Mouse (Mus musculus) layer of hippocampus, adult 9-10 months (tissue): Measurements from ENCODE around the gene Tcf7l1.
"Not testable (repeated sequence)": the region's sequence is repeated elsewhere in the genome, so short reads cannot be mapped to it uniquely, and the experiment has no call there.

ENCODE experiments used
- DNase-seq: peaks from one replicate; pipeline ENCODE4 v3.0.0; 2022; ENCODE audit warnings: low spot score

Gene Tcf7l1

GRCm38 (mm10) chr6:72788892-72789699 lies at the start of gene Tcf7l1:
TSS of gene Tcf7l1 (minus strand) at chr6:72789254.
- DNase-seq = peak; percentile 78

GRCm38 (mm10) chr6:72837756-72838155 lies 48.7 kb upstream of the Tcf7l1 start:
- DNase-seq = no peak

GRCm38 (mm10) chr6:72834518-72834917 lies 45.5 kb upstream of the Tcf7l1 start:
- no peak for DNase-seq

DNA sequence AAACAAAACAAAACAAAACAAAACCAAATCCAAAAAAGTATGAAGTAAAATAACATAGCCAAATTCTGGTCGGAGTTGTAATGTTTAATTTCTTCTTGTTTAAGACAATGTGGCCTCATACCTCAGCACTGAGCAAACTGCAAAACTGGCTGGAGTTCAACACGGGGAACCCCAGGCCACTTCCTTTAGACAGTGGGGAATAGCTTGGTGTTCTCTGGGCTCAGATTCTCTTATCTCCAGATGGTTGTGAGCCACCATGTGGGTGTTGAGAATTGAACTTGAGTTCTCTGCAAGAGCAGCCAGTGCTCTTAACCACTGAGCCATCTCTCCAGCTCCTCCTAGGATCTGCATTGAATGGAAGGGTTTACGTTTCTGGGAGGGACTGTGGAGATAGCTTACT lies 42.8 kb upstream of the Tcf7l1 start:
- DNase-seq = no peak

GRCm38 (mm10) chr6:72831276-72831675 lies 42.2 kb upstream of the Tcf7l1 start:
- DNase-seq = peak; percentile 51

DNA sequence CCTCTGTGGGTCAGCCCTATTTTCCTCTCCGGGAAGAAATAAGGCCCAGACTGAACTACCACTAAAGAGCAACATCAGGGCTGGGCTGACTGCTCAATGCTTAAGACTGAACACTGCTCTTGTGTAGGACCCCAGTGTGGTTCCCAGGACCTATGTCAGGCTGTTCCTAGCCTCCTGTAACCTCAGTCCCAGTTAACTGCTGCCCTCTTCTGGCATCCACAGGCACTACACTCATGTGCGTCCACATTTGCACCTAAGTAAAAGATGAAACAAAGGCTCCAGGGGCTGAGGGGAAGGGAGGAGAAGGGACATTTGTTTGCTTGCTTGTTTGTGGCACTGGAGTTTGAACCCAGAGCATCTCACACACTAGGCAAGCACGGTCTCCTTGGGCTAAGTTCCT lies 39.8 kb upstream of the Tcf7l1 start:
- no peak for DNase-seq

DNA sequence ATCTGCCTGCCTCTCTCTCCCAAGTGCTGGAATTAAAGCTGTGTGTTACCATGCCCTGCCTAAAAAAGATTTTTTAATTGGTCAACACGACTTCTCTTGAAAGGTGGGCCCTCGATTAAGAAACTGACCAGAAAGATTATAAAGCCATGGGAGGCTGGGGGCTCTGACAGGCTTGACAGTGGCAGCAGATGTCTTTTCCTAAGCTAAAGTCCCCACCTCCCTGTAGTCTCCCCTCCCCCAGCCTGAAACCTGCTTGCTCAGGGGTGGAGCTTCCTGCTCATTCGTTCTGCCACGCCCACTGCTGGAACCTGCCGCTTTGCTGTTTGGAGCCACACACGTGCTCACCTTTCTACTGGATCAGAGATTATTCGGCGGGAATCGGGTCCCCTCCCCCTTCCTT lies 39.0 kb upstream of the Tcf7l1 start:
- DNase-seq = not testable (repeated sequence)

DNA sequence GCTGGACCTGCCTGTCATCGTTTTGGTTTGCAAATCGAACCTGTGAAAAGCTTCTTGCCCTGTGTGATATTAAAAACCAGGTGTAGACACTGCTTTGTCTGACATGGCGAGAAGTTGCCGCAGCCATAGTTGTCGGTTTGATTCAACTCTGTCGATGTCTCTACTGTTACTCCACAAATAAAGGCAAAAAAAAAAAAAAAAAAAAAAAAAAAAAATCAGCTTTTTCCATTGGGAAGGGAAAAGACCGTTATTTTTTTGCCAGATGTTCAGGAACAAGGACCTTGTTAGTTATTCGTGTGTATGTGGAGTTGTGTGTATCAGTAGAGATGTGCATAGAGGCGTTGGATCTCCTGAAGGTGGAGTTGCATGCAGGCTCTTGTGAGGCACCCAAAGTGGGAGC lies 36.7 kb upstream of the Tcf7l1 start:
- DNase-seq = no peak

DNA sequence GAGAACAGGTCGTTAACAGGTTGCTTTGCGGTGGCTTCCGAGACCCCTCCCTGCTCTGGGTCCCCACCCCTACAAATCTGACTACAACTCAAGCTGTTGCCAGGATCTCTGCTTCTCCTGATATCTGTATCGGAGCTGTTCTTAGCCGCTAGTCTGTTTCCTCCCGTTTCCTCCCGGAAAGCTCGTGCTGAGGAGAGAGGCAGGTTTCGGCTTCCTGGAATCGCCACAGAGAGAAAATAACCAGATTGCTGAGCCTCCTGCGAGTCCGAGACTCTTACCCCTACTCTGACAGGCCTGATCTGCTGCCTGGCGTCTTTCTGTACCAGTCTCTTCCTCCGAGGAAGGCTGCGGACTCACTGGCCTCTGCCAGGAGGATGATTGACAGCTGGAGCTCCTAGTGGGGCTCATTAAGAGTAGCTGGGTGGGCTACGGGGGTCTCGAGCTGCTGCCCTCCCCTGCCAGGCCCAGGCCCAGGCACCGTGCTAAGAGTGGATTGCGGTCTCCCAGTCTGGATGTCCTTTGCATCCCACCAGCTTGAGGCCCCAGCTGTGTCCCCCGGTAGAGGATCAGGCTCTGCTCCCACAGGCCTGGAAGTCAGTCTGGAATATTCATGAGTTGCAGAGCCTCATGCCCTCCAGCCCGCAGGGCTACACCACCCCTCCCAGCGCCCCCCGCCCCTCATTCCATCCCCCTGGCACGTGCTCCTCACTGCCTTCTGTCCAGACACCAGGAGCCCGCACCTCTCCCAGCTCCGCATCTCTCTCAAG lies 36.1 kb upstream of the Tcf7l1 start:
- no peak for DNase-seq

DNA sequence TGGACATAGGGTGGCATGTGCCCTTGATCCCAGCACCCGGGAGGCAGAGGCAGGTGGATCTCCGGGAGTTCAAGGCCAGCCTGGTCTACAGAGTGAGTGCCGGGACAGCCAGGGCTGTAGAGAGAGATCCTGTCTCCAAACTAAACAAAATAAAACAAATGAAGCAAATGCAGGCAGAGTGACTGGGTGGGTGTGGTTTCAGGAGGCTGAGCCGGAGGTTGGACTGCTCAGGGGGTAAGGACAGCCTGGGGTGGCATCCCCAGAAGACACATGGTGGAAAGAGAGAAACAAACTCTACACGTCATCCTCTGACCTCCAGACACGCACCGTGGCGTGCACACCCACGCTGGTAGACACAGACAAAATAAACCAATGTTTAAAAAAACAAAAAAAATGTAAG lies 24.4 kb upstream of the Tcf7l1 start:
- no peak for DNase-seq

GRCm38 (mm10) chr6:72810248-72810647 lies 21.2 kb upstream of the Tcf7l1 start:
- no peak for DNase-seq

GRCm38 (mm10) chr6:72809522-72810149 lies 20.6 kb upstream of the Tcf7l1 start:
- no peak for DNase-seq

GRCm38 (mm10) chr6:72808342-72808741 lies 19.3 kb upstream of the Tcf7l1 start:
- no peak for DNase-seq

GRCm38 (mm10) chr6:72803669-72804068 lies 14.6 kb upstream of the Tcf7l1 start:
- DNase-seq = no peak

DNA sequence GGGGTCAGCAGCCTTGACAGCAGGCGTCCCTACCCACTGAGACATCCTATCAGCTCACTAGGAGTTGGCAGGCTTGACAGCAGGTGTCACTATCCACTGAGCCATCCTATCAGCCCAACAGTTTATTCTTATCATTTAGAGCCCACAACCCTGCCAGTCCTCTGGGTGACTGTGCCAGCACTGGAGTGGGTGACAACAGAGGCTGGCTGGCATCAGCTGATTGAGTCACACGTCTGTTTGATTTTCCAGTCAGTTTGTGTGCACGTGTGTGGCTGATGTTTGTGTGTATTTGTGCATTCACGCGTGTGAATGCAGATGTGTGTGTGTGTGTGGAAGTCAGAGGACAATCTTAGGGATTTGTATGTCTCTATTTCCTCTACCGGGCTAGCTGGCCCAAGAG lies 13.1 kb upstream of the Tcf7l1 start:
- no peak for DNase-seq

DNA sequence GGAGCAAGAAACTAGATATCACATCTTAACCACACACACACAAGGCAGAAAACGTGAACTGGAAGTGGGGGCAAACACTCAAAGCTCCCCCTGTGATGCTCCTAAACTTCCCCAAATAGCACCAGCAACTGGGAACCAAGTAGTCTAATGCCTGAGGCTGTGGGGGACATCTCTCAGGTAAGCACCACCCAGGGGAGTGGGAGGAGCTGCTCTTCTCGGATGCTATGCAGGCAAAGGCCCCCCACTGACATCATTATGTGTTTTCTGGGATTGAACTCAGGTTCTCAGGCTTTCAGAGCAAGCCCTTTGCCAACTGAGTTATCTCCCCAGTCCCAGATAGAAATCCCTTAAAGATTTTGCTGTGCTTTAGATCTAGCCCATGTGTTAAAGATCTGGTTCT lies 11.6 kb upstream of the Tcf7l1 start:
- no peak for DNase-seq

GRCm38 (mm10) chr6:72797763-72798162 lies 8.7 kb upstream of the Tcf7l1 start:
- DNase-seq = no peak

DNA sequence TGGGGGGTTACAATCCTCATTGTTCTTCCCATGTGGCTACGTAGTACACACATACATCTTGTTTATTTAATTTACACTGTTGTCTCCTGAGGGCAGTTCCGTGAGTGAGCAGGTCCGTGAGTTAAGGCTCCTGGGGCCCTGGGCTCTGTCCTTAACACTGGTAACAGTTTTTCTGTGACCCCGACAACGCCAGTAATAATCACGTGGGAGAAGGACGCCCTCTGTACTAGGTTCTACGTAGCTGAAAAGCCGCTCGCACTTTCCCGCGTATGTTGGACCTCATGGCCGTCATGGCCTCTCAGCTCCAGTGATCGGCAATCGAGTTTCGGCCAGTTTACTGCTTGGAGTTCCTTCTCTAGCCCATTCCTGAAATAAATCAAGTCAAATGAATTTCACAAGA lies 6.4 kb upstream of the Tcf7l1 start:
- no peak for DNase-seq

DNA sequence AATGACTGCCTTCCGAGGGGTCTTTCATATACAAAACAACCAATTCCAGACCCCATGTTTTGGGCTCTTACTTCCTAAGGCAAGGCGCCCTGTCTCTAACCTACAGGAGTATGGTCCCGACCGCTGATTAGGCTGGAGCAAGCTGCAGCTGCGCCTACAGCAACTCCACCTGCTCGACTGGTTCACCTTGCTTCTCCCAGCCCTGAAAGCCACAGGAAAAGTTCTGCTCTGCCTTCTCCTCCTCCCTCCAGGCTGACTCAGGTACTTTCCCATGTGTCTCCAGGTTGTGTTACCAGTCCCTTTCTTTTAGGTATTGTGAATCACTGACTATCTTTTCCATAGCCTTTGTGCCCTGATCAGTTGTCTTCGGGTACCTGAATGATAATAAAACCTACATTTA lies 5.8 kb upstream of the Tcf7l1 start:
- DNase-seq = no peak

- DNase-seq = no peak
Measured at GRCm38 (mm10) chr6:72792641-72793040, 3.6 kb upstream of the Tcf7l1 start.

GRCm38 (mm10) chr6:72787948-72788891 lies 834 bp downstream of the Tcf7l1 start:
- no peak for DNase-seq
